Comparison of ENCODE assay signal across 8 mouse cellular contexts in the genomic region with DNA sequence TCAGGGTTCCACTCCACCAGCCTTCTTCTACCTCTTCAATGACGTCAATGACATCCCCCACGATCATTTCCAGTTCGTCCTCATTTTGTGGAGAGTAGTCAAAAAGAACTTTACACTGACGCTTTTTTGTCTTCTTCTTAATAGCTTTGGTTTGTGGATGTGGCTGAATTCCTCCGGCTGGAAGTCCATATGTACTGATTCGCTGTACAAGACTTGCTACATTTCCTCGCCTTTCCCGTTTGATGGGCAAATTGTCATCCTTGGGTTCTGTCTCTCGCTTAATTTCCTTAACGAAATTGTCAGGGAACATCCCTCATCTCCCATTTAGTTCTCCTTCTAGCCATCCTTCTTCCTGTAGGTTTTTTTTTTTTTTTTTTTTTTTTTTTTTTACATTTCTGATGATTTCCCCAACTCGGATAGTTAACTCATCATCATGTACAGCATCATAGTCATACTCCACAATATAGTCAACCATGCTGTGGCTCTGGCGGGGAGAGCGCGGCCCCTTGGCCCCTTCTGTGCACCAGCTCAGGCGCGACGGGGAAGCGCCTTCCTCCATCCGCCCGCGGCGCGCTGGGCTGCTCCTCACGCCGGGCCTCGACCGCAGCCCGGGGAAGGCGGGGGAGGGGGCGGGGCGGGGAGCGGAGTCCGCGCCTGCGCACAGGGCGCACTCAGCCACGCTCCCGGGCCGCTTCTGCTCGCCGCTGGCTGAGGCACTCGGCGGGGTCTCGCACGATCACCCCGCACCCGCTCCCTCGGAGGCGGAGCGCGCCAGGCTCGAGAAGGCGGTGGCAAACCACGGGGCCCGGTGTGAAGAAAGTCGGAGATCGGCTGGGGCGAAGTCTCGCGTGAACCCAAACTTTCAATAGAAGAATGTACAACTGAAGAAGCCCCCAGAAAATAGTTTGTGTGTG. TPM values are rescaled to one million over a fixed set of nuclear protein-coding genes. Genes with fewer than 3 reads are reported as not detected.
DNase-seq lines count a peak whose midpoint lies in the region; ATAC-seq and TF ChIP-seq lines count a peak whose summit lies in the region.

No protein-coding gene starts in this region.

- no peaks in the 10 kb centered on the region for H3K9me3 ChIP-seq in ES-E14 (ENCODE audit: control insufficient read depth, insufficient read depth, low read depth, low read length)
- no peaks in the 10 kb centered on the region for H3K9me3 ChIP-seq in forebrain, embryonic 16.5 days (ENCODE audit: control insufficient read depth, low read length)
- no peaks in the 10 kb centered on the region for H3K9me3 ChIP-seq in lung, embryonic 16.5 days (ENCODE audit: control insufficient read depth, low read length)

- intact Hi-C loops in heart, postnatal 36 days (cut with DNase I), result no loop called here

- no peaks in the 10 kb centered on the region for H3K27me3 ChIP-seq in forebrain, embryonic 16.5 days (replicated peaks; ENCODE audit: control insufficient read depth, insufficient read depth, low read length)
- H3K27me3 ChIP-seq in lung, embryonic 16.5 days (ENCODE audit: control insufficient read depth, insufficient read depth, low read depth, low read length), result no peaks in the 10 kb centered on the region
- no peaks in the 10 kb centered on the region for H3K27me3 ChIP-seq in thymus, adult 2 months (ENCODE audit: control insufficient read depth, insufficient read depth, low read length)

- H3K4me2 ChIP-seq in forebrain, embryonic 16.5 days (ENCODE audit: low read length), result peak overlapping the region; percentile 68
- H3K4me2 ChIP-seq in lung, embryonic 16.5 days (ENCODE audit: low read depth, low read length), result peak overlapping the region; percentile 75

- 0 out of 2 replicates have a peak overlapping the region, but pooled peaks have one; percentile 22 for H3K27ac ChIP-seq in ES-E14 (ENCODE audit: insufficient read depth, low read depth, low read length, poor library complexity, severe bottlenecking)
- H3K27ac ChIP-seq in forebrain, embryonic 16.5 days (ENCODE audit: low read length), result no peak overlapping the region
- H3K27ac ChIP-seq in lung, embryonic 16.5 days (ENCODE audit: low read length), result peak overlapping the region; percentile 41; the same call in 1 of the 2 replicates
- no peak overlapping the region for H3K27ac ChIP-seq in thymus, adult 2 months (ENCODE audit: control insufficient read depth, insufficient read depth, low read length)

- no peak for TF ChIP-seq POLR2A in thymus, adult 2 months (IDR thresholded peaks at IDR 0.05; ENCODE audit: control insufficient read depth, extremely low read depth, insufficient read depth, low read length, poor library complexity)

- H3K4me3 ChIP-seq in ES-E14 (ENCODE audit: insufficient read depth in 1 of 2, low read depth in 1 of 2, low read length in 2 of 2, poor library complexity in 1 of 2, severe bottlenecking in 1 of 2), result peak overlapping the region; percentile 71 to 72
- H3K4me3 ChIP-seq in forebrain, embryonic 16.5 days (replicated peaks; ENCODE audit: low read length), result peak overlapping the region; percentile 48
- peak overlapping the region; percentile 53 for H3K4me3 ChIP-seq in lung, embryonic 16.5 days (ENCODE audit: low read length)
- H3K4me3 ChIP-seq in thymus, adult 2 months (ENCODE audit: control insufficient read depth, insufficient read depth, low read length), result peak overlapping the region; percentile 29

- no peaks in the 10 kb centered on the region for H3K36me3 ChIP-seq in ES-E14 (ENCODE audit: control insufficient read depth, insufficient read depth, low read length, poor library complexity, severe bottlenecking)
- H3K36me3 ChIP-seq in forebrain, embryonic 16.5 days (ENCODE audit: control insufficient read depth, insufficient read depth), result no peaks in the 10 kb centered on the region
- H3K36me3 ChIP-seq in lung, embryonic 16.5 days (ENCODE audit: control insufficient read depth, insufficient read depth, low read length), result no peaks in the 10 kb centered on the region
- no peaks in the 10 kb centered on the region for H3K36me3 ChIP-seq in thymus, adult 2 months (ENCODE audit: control insufficient read depth, insufficient read depth, low read length)

- peak overlapping the region; percentile 88 for H3K9ac ChIP-seq in ES-E14 (ENCODE audit: insufficient read depth, low read depth, low read length, poor library complexity, severe bottlenecking)
- peak overlapping the region; percentile 56 for H3K9ac ChIP-seq in forebrain, embryonic 16.5 days (replicated peaks; ENCODE audit: low read depth, low read length)
- H3K9ac ChIP-seq in lung, embryonic 16.5 days (ENCODE audit: low read length), result peak overlapping the region; percentile 62

- 0 out of 2 replicates have a peak, but pooled peaks have one; percentile 34 for TF ChIP-seq CTCF in thymus, adult 2 months (IDR thresholded peaks at IDR 0.05; ENCODE audit: borderline replicate concordance, control insufficient read depth, extremely low read depth, insufficient read depth, low read length, poor library complexity)

- in situ Hi-C loops in ES-E14 (cut with MboI; ENCODE audit: low sequenced_read_pairs in 2 of 2, unreplicated experiment in 2 of 2), result no loop called here

- no peaks in the 10 kb centered on the region for H3K4me1 ChIP-seq in ES-E14 (ENCODE audit: control insufficient read depth in 2 of 2, insufficient read depth in 2 of 2, low read length in 2 of 2, poor library complexity in 1 of 2)
- 0 out of 2 replicates have a peak, but pooled peaks cover 2% of the 10 kb centered on the region for H3K4me1 ChIP-seq in forebrain, embryonic 16.5 days (replicated peaks; ENCODE audit: control insufficient read depth, insufficient read depth, low read length)
- peaks cover 3% of the 10 kb centered on the region; the same call in 1 of the 2 replicates for H3K4me1 ChIP-seq in lung, embryonic 16.5 days (replicated peaks; ENCODE audit: control insufficient read depth, insufficient read depth, low read length)
- no peaks in the 10 kb centered on the region for H3K4me1 ChIP-seq in thymus, adult 2 months (replicated peaks; ENCODE audit: control insufficient read depth, insufficient read depth, low read length)

- peak; percentile 97 for ATAC-seq in forebrain, embryonic 16.5 days
- ATAC-seq in lung, embryonic 16.5 days (ENCODE audit: low read depth), result peak; percentile 99

- DNase-seq in ES-E14 (ENCODE audit: low read depth, low spot score), result peak; percentile 63
- DNase-seq in cerebellum, adult 11 months, result peak; percentile 51
- DNase-seq in heart, postnatal 36 days, result peak; percentile 73 to 74
- DNase-seq in layer of hippocampus, adult 8-10 months (ENCODE audit: low spot score in 2 of 2), result peak; percentile 21 to 46
- peak; percentile 67 for DNase-seq in ovary, postnatal 10 days (ENCODE audit: low spot score)
- DNase-seq in thymus, adult 2 months, result peak; percentile 75

- WGBS in forebrain, embryonic 16.5 days, result 4% methylated on average over 58 of the region's 60 CpGs
- WGBS in lung, embryonic 16.5 days, result 7% methylated on average over 58 of the region's 60 CpGs
- WGBS in thymus, adult 2 months, result 8% methylated on average over 60 of the region's 60 CpGs

TF ChIP-seq in ES-E14, 5 proteins besides CTCF, POLR2A, EP300 and RAD21:
- TF ChIP-seq HCFC1 (IDR thresholded peaks at IDR 0.05; ENCODE audit: borderline replicate concordance, insufficient read depth, low read length), result no peak
- peak; percentile 88 for TF ChIP-seq CHD2 (IDR thresholded peaks at IDR 0.05; ENCODE audit: low read depth, low read length)
TF ChIP-seq in ES-E14: peak in this region for 1.

RNA-seq across cellular contexts. Expression of a gene that starts 12.4 kb away (rescaled TPM):
- 2.7 and 3.1 TPM in 2 replicates for total RNA-seq in ES-E14 (2012; rRNA removed)
- polyA plus RNA-seq in forebrain, embryonic 16.5 days (2015; fragmentation: Nextera tagmentation; extraction: Ambion mirVana), result 137 and 155 TPM in 2 replicates
- total RNA-seq in heart, postnatal 36 days (2021), result 1 to 10 TPM; 1.4 to 2.3 TPM
- 10 to 100 TPM; 29.3 to 36.2 (median 33.9) TPM for total RNA-seq in layer of hippocampus, adult 8-10 months (2022)
- 6.0 TPM in 2 replicates for polyA plus RNA-seq in lung, embryonic 16.5 days (2015; fragmentation: Nextera tagmentation; extraction: Ambion mirVana)
- 0.36 and 0.47 TPM in 2 replicates for polyA plus RNA-seq in thymus, adult 2 months (2012; rRNA removed)

Comparison
In these comparisons a context has a peak if more than half of its experiments do, and no peak if none do; other contexts are left out.
1. H3K27ac ChIP-seq: peak in ES-E14 (single experiment) and lung, embryonic 16.5 days (single experiment); none in forebrain, embryonic 16.5 days (single experiment) and thymus, adult 2 months (single experiment).
2. Peak in every context shown above with its lines, with median percentiles within 50 percentile points of each other: DNase-seq, H3K4me3 ChIP-seq and H3K9ac ChIP-seq.